Mouse (Mus musculus): ENCODE measurements at regions not wholly inside any gene's neighbourhood (a gene's known extent, or its start where the extent isn't known, plus 50 kb on each side); places are given as distances from the start of the nearest gene placed in this dataset.

DNA sequence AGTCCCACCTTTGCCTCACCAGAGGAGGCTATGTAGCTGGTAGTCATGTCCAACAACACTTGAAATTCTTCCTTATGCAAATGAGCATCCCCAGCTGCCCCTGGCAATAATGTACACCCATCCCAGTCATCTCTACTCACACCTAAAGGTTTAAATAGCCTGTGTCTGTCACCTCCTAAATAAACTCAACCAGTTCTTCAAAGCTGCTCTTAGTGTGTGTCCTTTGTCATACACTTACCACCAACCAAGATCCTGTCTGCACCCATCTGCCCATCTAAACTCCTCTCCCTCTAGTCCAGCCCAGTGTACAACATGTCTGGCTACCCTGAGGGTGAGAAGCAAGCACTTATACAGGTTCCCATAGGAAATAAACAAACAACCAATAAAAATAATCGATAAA lies 103.4 kb upstream of the Ndst3 start:
- DNase-seq (no peak), ATAC-seq (no peak)
- H3K4me1 ChIP-seq (ENCODE audit: insufficient read depth) = no peaks in the 10 kb centered on the region
- 0 out of 2 replicates have a peak overlapping the region, but pooled peaks have one; percentile 45 for H3K27ac ChIP-seq (ENCODE audit: low read depth, low read length)
- no peak overlapping the region for H3K4me3 ChIP-seq (ENCODE audit: low read depth, low read length)
- no peak overlapping the region for H3K4me2 ChIP-seq (ENCODE audit: low read depth)
- no peaks in the 10 kb centered on the region for H3K9me3 ChIP-seq (ENCODE audit: low read length)
- H3K9ac ChIP-seq = no peak overlapping the region
- no peaks in the 10 kb centered on the region for H3K27me3 ChIP-seq (ENCODE audit: insufficient read depth, low read length)
- no peak for TF ChIP-seq CTCF (IDR thresholded peaks at IDR 0.05; ENCODE audit: low read depth)
- 91% methylated on average over 1 of the region's 1 CpGs for WGBS
- H3K36me3 ChIP-seq (ENCODE audit: insufficient read depth) = no peaks in the 10 kb centered on the region

DNA sequence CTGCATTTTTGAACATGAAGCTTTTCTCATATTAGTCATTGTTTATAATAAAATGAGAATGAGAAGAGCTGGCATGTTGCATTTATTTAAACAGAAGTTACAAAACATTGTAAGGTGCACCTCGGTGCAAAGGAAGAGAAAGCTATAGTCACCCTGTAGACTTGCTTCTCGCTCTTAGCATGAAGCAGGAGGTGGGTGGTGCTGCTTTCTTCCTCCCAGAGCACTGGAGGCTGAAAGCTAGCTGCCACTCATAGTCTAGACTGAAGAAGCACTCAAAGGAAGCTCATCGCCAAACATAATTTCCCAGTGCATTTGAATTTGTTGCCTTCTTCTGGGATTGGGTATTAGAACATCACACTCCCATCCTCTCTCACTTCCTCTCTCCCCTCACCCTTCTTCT lies 114.7 kb upstream of the Ndst3 start:
- TF ChIP-seq CTCF (IDR thresholded peaks at IDR 0.05; ENCODE audit: low read depth) = no peak
- no peak overlapping the region for H3K27ac ChIP-seq (ENCODE audit: low read depth, low read length)
- no peaks in the 10 kb centered on the region for H3K4me1 ChIP-seq (ENCODE audit: insufficient read depth)
- no peak for ATAC-seq
- no peak for DNase-seq
- WGBS = 88% methylated on average over 3 of the region's 3 CpGs
- no peak overlapping the region for H3K4me3 ChIP-seq (ENCODE audit: low read depth, low read length)
- no peak overlapping the region for H3K9ac ChIP-seq
- H3K27me3 ChIP-seq (ENCODE audit: insufficient read depth, low read length) = no peaks in the 10 kb centered on the region
- H3K36me3 ChIP-seq (ENCODE audit: insufficient read depth) = no peaks in the 10 kb centered on the region
- H3K9me3 ChIP-seq (ENCODE audit: low read length) = no peaks in the 10 kb centered on the region
- no peak overlapping the region for H3K4me2 ChIP-seq (ENCODE audit: low read depth)

DNA sequence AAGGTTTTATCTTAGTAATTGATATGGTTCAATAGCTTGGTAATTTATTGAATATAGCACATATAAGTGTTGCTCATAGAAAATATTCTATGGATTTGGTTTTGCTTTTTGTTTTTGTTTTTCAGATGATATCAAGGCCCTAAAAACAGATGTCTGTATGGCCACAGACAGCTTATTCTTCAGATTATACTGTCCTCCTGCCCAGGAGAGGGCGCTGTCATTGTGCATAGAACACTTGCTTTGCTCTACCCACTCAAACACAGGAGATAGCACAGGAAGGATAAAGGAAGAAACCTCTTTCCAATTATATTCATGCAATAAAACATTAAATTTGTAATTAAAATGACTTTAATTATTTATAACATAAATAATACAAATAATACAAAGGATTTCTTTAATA lies 115.4 kb upstream of the Ndst3 start:
- TF ChIP-seq CTCF (IDR thresholded peaks at IDR 0.05; ENCODE audit: low read depth) = 0 out of 2 replicates have a peak, but pooled peaks have one; percentile 7
- 94% methylated on average over 1 of the region's 1 CpGs for WGBS
- no peak overlapping the region for H3K27ac ChIP-seq (ENCODE audit: low read depth, low read length)
- no peaks in the 10 kb centered on the region for H3K36me3 ChIP-seq (ENCODE audit: insufficient read depth)
- H3K9me3 ChIP-seq (ENCODE audit: low read length) = no peaks in the 10 kb centered on the region
- H3K4me2 ChIP-seq (ENCODE audit: low read depth) = no peak overlapping the region
- no peak for ATAC-seq
- no peak for DNase-seq
- H3K4me1 ChIP-seq (ENCODE audit: insufficient read depth) = no peaks in the 10 kb centered on the region
- H3K9ac ChIP-seq = no peak overlapping the region
- H3K27me3 ChIP-seq (ENCODE audit: insufficient read depth, low read length) = no peaks in the 10 kb centered on the region
- H3K4me3 ChIP-seq (ENCODE audit: low read depth, low read length) = no peak overlapping the region

DNA sequence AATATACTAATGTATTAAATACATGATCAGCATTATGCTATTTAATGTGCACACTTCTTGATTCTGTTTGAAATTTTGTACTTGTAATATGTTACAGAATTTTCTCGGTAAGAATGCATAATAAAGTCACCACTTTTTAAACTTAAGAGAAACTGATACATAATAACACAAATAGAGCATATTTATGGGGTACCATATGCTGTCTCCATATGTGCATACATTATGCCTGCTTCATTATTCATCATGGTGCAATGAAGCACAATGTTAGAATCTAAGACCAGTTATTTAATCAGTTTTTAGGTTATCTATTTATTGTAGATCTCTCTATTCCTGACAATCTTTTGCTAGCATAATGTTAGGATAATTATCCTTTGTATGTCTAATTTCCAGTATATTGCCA lies 115.9 kb upstream of the Ndst3 start:
- Histone ChIP-seq H3K9ac (no peak overlapping the region), H3K4me1 (ENCODE audit: insufficient read depth) (0 out of 2 replicates have a peak, but pooled peaks cover 3% of the 10 kb centered on the region), H3K36me3 (ENCODE audit: insufficient read depth) (no peaks in the 10 kb centered on the region), H3K27ac (ENCODE audit: low read depth, low read length) (no peak overlapping the region), H3K4me2 (ENCODE audit: low read depth) (no peak overlapping the region), H3K4me3 (ENCODE audit: low read depth, low read length) (no peak overlapping the region), H3K27me3 (ENCODE audit: insufficient read depth, low read length) (no peaks in the 10 kb centered on the region), H3K9me3 (ENCODE audit: low read length) (no peaks in the 10 kb centered on the region)
- ATAC-seq (no peak), DNase-seq (no peak)
- 53% methylated on average over 1 of the region's 1 CpGs for WGBS
- no peak for TF ChIP-seq CTCF (IDR thresholded peaks at IDR 0.05; ENCODE audit: low read depth)

DNA sequence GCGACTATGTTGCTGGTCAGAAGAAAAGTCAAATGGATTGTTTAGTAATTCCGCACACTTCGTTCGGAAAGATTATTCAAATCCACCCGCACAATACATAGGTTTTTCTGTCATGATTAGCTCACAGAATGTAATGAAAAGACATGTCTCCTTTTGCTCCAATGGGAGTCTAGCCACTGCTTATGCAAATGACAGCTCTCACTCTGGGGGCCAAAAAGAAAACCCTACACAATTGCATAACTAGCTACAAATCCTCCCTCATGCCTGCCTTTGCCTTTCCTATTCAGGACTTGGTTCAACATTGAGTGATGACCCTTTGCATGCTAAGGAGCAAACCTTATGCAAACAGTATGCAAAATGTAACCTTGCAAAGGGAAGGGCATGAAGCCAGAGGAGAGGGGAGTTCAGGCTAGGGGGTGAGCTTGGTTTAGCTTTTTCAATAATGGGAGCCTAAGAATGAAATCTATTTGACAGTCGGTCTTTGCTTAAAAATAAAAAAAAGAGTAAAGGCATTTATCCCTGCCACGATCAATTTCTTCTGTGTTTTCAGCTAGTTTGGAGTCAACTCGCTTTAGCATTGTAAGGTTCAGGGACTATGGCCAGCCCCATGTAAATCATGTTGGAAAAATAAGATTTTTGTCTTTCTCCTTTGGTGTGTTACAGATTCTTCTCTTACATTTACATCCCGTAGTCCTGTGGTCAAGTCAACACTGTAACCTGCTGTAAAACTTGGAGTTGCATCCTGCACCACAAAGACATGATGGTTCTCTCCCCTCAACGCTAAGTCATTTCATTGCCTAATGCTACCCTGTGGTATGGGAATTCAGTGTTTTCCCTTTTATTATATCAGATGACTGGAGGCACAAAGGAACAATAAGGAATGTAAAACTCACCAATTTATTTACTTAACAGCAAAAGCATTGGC lies 119.6 kb upstream of the Ndst3 start:
- Histone ChIP-seq H3K36me3 (ENCODE audit: insufficient read depth) (no peaks in the 10 kb centered on the region), H3K9ac (no peak overlapping the region), H3K4me1 (ENCODE audit: insufficient read depth) (0 out of 2 replicates have a peak, but pooled peaks cover 3% of the 10 kb centered on the region), H3K27ac (ENCODE audit: low read depth, low read length) (no peak overlapping the region), H3K4me2 (ENCODE audit: low read depth) (no peak overlapping the region), H3K27me3 (ENCODE audit: insufficient read depth, low read length) (no peaks in the 10 kb centered on the region), H3K4me3 (ENCODE audit: low read depth, low read length) (no peak overlapping the region), H3K9me3 (ENCODE audit: low read length) (no peaks in the 10 kb centered on the region)
- TF ChIP-seq CTCF (IDR thresholded peaks at IDR 0.05; ENCODE audit: low read depth) = no peak
- ATAC-seq (no peak), DNase-seq (no peak)
- WGBS = 53% methylated on average over 10 of the region's 10 CpGs

DNA sequence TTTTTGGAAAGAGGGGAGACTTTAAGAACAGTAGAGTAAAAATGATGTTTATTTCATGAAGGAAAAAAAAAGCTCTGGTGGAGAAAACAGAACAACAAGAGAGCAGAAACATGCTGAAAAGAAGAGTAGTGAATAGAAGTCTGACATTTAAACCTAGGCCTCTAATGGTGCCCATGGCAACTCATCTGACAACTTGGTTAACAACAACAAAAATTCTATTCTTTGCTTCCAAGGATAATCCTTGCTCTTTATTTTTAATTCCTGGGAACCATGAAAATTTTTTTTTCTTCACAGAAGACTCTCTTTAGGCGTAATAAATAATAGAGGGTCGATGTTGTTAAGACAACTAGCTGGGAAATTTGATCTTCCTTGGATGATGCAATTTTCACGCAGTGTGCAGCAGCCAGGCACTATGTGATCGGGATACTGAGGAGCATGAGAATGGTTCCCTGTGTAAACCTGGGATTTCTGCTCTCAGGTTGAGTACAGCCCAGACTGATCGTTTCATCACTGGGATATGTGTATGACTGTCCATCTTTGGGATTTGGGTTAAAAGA lies 120.4 kb upstream of the Ndst3 start:
- 20% methylated on average over 5 of the region's 5 CpGs for WGBS
- no peaks in the 10 kb centered on the region for H3K36me3 ChIP-seq (ENCODE audit: insufficient read depth)
- peak; percentile 78 for ATAC-seq
- H3K9ac ChIP-seq = no peak overlapping the region
- no peaks in the 10 kb centered on the region for H3K27me3 ChIP-seq (ENCODE audit: insufficient read depth, low read length)
- no peak for TF ChIP-seq CTCF (IDR thresholded peaks at IDR 0.05; ENCODE audit: low read depth)
- H3K9me3 ChIP-seq (ENCODE audit: low read length) = no peaks in the 10 kb centered on the region
- H3K4me1 ChIP-seq (ENCODE audit: insufficient read depth) = 0 out of 2 replicates have a peak, but pooled peaks cover 3% of the 10 kb centered on the region
- no peak overlapping the region for H3K4me3 ChIP-seq (ENCODE audit: low read depth, low read length)
- DNase-seq = peak; percentile 15
- H3K27ac ChIP-seq (ENCODE audit: low read depth, low read length) = no peak overlapping the region
- H3K4me2 ChIP-seq (ENCODE audit: low read depth) = no peak overlapping the region

DNA sequence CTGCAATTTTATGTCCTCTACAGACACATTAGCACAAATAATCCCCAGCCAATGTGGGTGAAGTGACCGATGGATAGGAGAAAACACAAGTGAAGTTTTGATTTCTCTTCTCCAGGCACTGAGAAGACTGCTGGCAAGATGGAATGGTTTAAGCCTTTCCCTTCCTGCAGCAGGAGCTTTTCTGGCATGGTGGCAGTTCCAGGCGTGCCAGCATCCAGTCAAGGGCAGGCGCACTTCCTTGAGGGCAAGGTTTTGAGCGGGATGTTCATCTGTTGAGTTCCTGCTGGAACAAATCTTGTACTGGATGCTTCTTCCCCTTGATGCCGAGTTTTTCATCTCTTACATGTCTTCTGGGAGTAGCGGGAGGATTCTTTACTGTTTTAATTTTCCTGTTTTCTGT lies 138.1 kb upstream of the Ndst3 start:
- Histone ChIP-seq H3K4me2 (ENCODE audit: low read depth) (no peak overlapping the region), H3K4me1 (ENCODE audit: insufficient read depth) (no peaks in the 10 kb centered on the region), H3K36me3 (ENCODE audit: insufficient read depth) (no peaks in the 10 kb centered on the region), H3K9ac (no peak overlapping the region), H3K4me3 (ENCODE audit: low read depth, low read length) (no peak overlapping the region), H3K27me3 (ENCODE audit: insufficient read depth, low read length) (no peaks in the 10 kb centered on the region), H3K9me3 (ENCODE audit: low read length) (no peaks in the 10 kb centered on the region), H3K27ac (ENCODE audit: low read depth, low read length) (no peak overlapping the region)
- no peak for TF ChIP-seq CTCF (IDR thresholded peaks at IDR 0.05; ENCODE audit: low read depth)
- DNase-seq (no peak), ATAC-seq (no peak)
- WGBS = 83% methylated on average over 6 of the region's 6 CpGs
